Mouse (Mus musculus) gastrocnemius, postnatal 4 days (tissue): ENCODE measurements around the gene Gm21731. TPM values are rescaled to one million over a fixed set of nuclear protein-coding genes. Genes with fewer than 3 reads are reported as not detected.
"Not testable (repeated sequence)": the region's sequence is repeated elsewhere in the genome, so short reads cannot be mapped to it uniquely, and the experiment has no call there.

Source experiments
- DNase-seq, 2 experiments: peaks; one replicate each; pipeline ENCODE4 v3.0.0; 2021 to 2022; ENCODE audit warnings: low spot score in 2 of 2, mixed read lengths in 2 of 2
- long read RNA-seq, 2 experiments: library from polyadenylated mRNA; stranded (forward); transcript quantifications; one replicate each; pipeline ENCODE4 v2.0.0; 2021
- total RNA-seq, 2 experiments: library from RNA; stranded (reverse); gene quantifications; 2 replicates each; pipeline ENCODE4 v1.2.3; 2021

Gene Gm21731
- not detected for total RNA-seq
- long read RNA-seq, experiment 1: 0 reads
- long read RNA-seq, experiment 2: 0 reads

DNA sequence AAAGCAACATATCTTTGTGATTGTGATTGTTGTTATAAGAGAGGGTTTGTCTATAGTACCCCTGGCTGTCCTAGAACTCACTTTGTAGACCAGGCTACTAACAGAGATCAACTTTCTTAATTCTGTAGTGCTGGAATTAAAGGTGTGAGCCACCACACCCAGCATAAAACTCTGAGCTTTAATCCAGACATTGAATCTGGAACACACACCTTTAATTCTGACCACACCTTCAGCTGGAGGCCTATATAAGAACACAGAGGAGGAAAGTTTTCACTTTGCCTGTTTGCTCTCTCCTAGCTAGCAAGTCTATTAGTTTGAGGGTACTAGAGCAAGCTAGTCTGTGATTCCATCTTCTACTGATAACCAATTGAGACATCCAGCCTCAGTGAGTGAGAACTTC is at the start of gene Gm21731:
Gene Gm21731 (plus strand): TSS at position 301 of the 400 bp plus-strand sequence.
- not testable (repeated sequence) for DNase-seq

DNA sequence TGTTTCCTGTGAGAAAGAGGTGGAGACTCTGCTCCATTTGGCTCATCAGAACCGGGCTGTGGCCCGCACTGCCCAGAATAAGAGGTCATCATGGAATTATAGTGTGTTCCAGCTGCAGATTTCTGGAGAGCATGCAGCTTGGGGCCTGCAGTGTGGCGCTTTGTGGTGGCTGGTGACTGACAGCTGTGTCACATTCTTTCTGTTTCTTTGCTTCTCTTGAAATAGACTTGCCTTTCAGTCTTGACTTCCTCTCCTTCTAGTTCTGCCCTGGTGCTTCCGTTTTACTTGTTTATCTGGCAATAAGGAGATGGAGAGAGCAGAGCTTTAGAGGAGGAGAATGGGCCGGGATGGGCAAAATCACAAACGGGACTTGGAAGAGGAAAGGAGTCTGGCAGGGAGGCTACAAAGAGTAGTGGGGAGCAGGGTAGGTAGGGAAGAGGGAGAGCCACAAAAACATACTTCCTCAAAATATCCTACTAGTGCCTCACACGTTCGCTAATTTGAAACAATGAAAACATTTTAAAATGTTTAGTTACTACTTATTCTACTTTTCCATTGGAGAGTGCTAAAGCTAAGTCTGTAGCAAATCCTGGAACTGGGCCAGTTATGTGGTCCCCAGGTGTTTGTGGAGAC is 42.6 kb upstream of the Gm21731 start:
- DNase-seq: not testable (repeated sequence)

DNA sequence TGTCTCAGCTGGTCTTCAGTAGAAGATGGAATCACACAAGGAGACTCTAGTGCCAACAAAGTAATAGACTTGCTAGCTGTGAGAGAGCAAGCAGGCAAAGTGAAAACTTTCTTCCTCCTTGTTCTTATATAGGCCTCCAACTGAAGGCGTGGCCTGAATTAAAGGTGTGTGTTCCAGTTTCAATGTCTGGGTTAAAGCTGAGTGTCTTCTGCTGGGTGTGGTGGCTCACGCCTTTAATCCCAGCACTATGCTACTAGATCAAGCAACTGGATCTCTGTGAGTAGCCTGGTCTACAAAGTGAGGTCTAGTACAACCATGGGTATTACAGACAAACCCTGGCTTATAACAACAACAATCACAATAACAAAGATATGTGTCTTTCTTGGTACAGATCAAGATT is 23.1 kb upstream of the Gm21731 start, which contains the start of gene Gm21762:
Gene Gm21762 (minus strand): TSS at position 101 of the 400 bp plus-strand sequence.
- not testable (repeated sequence) for DNase-seq

DNA sequence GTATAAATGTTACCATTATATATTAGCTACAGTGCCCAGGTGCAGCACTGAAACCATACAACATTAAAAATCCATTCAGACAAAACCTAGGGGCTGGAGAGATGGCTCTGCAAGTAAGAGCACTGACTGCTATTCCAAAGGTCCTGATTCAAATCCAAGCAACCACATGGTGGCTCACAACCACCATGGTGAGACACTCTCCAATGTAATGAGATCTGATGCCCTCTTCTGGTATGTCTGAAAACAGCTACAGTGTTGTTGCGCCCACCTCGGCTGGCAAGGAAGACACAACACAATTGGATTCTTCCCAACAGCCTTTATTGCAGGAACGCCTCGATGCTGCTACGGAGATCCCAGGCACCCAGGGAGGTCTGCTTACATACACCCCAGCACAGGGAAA is 18.0 kb upstream of the Gm21731 start:
- DNase-seq: not testable (repeated sequence)

DNA sequence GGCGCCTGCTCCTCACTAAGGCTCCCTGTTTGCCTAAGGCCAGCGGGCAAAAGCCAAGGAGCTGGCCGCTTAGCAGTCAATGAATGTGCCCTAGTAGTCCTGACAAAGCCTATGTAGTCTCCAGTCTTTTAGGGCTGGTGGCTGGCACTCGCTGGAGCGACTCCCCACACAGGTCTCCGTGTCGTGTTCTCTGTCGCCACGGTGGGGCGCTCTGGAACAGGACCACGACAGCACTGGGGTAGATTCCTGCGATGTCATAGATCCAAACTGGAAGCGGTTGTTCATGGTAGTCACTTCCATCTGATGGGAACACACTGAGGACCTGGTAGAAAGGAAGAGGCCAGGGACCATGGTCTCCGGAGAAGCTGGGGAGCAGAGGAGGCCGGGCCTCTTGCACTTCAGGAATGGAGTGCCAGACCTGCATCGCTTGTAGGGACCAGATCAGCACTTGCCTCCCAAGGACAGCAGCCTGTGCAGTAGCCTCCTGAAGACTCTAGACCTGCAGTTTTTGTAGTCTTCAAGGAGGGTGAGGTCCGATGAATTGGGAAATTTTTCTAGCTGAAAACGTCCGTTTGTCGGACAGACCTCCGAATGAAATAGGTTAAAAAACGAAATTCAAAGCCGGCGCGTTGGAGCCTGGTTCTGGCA is 15.8 kb upstream of the Gm21731 start:
- DNase-seq: not testable (repeated sequence)

DNA sequence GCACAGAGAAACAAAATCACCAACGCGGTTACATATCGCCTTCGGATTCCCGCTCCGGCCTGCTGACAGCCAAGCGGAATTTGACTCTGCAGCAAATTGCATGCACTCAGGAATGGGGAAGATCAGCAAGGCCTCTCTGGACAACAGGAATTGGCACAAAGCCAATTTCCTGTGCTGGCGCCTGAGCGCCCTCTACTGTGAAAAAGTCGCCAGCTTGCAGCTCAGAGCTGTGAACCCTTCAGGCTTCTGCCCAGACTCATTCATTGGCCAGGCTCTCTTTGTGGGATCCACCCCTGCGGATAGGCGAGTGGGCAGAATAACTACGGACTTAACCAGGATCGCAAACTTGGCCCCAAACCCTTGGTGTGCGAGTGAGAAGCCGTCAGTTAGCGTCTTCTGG is 7.1 kb upstream of the Gm21731 start:
- DNase-seq: not testable (repeated sequence)

DNA sequence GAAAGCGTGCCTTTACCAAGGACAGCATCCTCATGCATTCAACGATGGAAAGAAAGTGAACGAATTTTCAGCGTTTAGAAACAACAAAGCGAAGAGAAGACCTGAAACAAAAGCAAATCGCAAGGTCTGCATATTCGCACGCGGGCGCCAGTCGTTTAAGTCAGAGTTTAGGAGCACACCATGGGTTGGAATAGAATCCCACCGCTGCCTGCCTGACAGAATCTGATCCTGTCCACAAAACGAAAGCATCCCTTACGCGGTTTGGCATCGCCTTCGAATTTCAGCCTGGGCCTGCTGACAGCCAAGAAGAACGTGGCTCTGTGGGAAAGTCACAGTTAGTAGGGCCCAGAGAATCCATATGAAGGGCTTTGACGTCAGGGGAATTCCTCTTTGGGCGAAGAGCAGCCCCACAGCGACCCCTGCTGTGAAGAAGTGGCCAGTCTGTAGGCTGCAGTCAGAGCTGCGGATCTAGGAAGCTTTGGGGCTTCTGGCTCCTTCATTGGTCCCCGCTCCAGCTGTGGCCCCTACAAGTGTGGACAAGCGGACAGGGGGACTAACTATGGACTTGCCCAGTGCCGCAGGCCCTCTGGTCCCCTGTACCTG is 6.4 kb upstream of the Gm21731 start:
- not testable (repeated sequence) for DNase-seq

DNA sequence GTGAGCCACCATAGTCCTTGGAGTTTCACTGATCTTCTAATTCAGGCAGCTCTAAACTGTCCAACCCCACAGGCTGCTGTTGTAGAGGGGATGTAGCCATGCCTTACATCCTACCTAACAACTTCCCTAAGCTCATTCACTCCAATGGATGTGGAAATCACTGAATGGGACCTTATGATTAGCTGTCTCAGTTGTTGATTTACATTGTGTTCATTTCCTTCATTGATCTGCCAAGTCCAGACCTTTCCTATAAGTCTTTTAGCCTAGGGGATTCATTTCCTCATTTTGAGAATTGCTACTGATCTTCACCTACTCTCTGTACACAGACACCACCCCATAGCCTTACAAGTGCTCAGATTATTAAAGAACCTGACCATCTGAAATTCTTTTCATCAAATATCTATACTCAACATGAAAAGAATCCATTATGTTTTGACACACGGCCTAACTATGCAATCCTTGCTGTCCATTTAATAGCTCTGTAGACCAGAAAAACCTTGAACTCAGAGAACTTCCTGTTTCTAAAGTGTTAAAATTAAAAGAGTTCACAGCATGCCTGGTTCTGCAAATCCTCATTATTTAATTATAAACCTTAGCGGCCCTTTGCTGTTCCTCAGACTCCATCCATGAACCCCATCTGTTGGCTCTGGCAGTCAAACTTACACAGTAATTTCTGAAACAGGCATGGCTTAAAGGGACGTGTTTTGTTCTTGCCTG is 12.5 kb downstream of the Gm21731 start:
- DNase-seq: not testable (repeated sequence)

DNA sequence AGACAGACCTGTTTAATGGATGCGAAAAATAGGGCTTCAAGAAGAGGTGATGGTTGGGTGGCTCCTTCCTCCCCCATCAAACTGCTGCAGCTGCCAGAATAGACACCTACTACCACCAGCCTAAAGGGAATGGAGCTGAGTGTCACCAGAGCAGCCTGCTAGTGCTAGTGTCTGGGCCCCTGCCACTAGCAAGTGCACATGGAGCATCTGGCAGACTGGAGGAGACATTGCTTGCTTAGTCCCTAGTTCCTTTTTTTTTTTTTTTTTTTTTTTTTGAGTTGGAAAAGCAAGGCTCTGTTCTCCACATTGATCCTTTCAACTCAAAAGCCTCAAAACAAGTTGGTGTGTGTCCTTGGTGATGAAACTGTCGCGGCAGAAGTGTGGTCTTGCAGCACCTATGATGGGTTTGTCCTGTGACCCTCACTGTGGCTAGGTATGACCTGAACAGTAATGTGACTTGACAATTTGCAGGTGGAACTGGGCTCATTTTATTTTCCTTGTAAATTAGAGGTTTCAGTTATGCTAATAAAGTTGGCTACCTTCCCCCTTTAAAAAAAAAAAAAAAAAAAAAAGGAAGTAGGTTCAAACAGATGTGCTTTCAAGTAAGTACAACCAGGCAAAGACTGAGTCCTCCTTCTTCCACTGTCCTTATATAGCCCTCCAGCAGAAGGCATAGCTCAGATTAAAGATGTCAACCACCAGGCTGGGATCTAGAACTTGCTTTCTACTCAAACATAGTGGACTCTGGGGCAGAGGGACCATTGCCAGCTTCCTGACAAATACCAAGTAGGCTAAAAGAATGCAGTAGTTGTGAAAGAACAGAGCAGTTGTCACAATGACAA is 20.1 kb downstream of the Gm21731 start:
- not testable (repeated sequence) for DNase-seq

DNA sequence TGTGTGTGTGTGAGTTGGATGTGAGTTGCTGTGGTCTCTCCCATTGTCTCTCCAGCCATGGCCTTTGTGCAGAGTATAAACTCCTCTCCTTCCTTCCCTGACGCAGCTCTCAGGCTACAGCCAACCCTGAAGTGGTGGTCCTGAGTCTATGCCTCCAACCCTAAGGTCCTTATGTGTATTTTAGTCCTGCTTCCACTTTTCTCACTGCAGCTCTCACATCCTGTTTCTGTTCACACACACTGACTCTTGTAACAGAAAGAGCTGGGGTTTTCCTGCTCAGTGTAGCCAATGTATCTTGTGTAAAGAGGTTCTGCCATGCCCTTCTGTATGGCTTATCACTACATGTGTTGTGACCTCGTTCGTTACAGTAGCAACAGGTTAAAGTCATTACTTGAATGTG is 20.8 kb downstream of the Gm21731 start:
- DNase-seq: not testable (repeated sequence)

DNA sequence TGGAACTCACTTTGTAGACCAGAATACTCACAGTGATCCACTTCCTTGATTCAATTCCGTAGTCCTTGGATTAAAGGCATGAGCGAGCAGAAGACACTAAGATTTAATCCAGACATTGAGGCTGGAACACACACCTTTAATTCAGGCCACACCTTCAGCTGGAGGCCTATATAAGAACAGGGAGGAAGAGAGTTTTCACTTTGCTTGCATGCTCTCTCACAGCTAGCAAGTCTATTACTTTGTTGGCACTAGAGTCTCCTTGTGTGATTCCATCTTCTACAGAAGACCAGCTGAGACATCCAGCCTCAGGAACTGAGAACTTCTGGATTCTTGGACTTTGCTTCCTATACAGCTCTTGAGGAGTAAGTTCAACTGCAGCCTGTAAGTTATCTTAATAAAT is 24.0 kb downstream of the Gm21731 start, which contains the start of gene AF067061:
Gene AF067061 (plus strand): TSS at position 245 of the 400 bp plus-strand sequence.
- not testable (repeated sequence) for DNase-seq

DNA sequence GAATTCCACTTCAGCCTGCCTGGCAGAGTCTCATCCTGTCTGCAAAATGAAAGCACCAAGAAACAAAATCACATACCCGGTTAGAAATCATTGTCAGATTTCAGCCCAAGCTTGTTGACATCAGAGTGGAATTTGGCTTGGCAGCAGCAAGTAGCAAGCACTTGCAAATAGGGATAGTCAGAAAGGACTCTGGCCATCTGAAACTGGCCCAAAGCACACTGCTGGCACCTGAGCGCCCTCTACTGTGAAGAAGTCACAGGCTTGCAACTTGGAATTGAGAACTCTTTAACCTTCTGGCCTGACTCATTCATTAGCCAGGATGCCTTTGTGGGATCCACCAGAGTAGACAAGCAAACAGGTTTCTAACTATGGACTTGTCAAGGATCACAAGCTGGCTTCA is 38.9 kb downstream of the Gm21731 start:
- DNase-seq: not testable (repeated sequence)

DNA sequence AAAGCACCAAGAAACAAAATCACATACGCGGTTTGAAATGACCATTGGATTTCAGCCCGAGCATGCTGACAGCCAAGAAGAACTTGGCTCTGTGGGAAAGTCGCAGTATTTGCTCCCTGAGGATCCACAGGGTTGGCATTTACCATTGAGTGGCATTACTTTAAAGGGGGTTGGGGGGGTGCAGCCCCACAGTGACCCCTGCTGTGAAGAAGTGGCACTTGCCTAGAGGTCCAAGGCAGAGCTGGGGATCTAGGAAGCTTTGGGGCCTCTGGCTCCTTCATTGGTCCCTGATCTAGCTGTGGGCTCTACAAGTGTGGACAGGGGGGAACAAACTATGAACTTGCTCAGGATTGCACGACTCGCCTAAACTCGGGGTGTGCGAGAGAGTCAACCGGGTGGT is 39.9 kb downstream of the Gm21731 start:
- DNase-seq: no peak

Other genes starting within 250 kb of the Gm21731 start
- not detected for gene Gm36079, start 212.1 kb upstream of the Gm21731 start, total RNA-seq
- gene Gm21188, start 186.9 kb upstream of the Gm21731 start, total RNA-seq: under 1 TPM in 1 of 2 experiments, not detected in 1; 0.36 TPM
- gene Gm20767, start 98.9 kb upstream of the Gm21731 start, total RNA-seq: not detected
- gene Gm21818, start 66.7 kb upstream of the Gm21731 start, total RNA-seq: not detected
- gene Gm21762, start 23.2 kb upstream of the Gm21731 start, total RNA-seq: not detected
- not detected for gene AF067061, start 24.0 kb downstream of the Gm21731 start, total RNA-seq
- gene BC147527, start 61.3 kb downstream of the Gm21731 start, total RNA-seq: not detected
- gene Tcstv3, start 77.8 kb downstream of the Gm21731 start, total RNA-seq: not detected